Mouse (Mus musculus) gastrocnemius, adult 18-20 months (tissue): ENCODE measurements around the gene Vwa2. TPM values are rescaled to one million over a fixed set of nuclear protein-coding genes. Genes with fewer than 3 reads are reported as not detected.
A peak's percentile ranks its signal among the peaks of the same experiment; 100 is the strongest.

Experiments used
- DNase-seq: peaks from one replicate; pipeline ENCODE4 v3.0.0; 2021; ENCODE audit warnings: low spot score
- long read RNA-seq, 2 experiments: library from polyadenylated mRNA; stranded (forward); transcript quantifications; one replicate each; pipeline ENCODE4 v2.0.0; 2021
- total RNA-seq, 2 experiments: library from RNA; stranded (reverse); gene quantifications; 2 replicates each; pipeline ENCODE4 v1.2.3; 2021

Gene Vwa2
- total RNA-seq: not detected
- long read RNA-seq, experiment 1: 0 reads
- long read RNA-seq, experiment 2: 0 reads

DNA sequence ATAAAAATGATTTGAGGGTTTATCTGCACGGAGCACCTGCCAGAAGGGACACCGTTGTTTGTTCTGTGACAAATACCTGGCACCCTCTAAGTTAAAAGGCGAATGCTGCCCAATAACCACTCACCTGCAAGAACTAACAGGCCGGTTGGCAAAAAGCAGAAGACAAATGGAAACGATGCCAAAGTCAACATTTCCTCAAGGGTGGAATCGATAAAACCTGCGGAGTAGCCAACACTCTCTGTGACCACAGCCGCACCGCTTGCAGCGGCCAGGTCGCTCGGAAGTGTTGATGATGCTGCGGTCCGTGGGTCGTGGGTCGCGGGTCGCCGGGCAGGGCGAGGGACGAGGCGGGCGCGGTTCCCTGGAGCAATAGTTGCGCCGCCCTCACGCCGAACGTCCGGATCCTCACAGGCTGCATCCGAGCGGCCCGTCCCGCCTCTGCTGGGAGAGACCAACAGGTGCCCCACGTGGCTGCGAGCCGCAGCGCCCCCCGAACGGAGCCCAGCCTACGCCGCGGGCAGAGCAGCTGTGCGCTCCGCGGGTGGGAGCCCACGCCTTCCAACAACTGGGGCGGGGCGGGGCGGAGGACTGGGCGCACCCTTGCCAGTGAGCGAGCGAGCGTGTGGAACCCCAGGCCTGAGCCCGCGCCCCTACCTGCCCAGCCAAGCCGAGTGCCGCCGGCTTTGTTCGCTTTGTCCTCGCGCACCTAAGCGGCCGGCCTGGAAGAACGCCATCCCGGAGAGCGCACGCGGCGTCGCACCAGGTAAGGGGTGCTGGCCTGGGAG lies at the start of gene Vwa2:
Gene Vwa2, plus strand, starts transcription at position 434 of the 785 bp plus-strand sequence.
- DNase-seq: no peak

DNA sequence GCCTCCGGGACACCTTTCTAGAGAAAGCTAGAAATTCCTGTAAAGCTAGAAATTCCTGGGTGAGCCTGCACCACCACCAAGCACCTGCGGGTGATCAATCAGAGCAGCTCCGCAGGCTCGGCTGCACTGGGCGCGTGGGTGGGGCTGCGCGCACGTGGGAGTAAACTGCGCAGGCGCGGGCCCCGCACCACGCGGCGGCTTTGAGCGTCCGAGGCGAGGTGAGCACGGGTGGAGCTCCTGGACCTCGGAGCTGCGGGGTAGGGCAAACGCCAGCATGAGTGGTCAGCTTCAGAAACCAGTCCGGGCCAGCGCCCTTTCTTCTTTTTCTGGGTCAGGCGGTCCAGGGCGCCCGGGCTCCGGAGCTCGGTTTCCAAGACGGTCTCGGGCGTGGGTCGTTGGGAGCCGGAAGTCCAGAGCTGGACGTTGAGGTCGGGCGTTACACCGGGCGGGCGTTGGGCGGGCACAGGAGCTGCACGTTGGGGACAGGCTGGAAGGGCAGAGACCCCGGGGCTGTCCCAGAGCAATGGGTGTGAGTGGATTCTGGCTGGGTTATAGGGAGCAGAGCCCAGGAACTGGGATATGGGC lies 47.9 kb upstream of the Vwa2 start, which contains the start of gene Tdrd1:
Gene Tdrd1, plus strand, starts transcription at position 163 of the 585 bp plus-strand sequence.
- no peak for DNase-seq

DNA sequence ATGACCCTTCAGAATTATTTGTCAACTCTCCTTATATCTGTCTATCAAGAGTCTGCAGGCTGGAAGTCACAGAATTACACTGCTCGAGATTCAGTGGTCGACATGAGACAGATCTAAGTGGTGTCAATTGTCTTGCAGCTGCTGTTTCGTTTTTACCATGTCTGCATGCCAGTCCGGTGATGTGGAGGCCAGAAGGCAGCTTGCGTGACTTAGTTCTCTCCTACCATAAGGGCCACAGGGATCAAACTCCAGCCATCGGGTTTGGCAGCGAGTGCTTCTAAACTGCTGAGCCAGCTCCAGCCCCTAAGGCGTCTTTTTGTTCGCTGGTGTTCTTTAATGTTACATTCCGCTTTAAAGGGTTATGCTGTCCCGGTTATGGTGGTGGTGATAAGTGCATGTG lies 45.7 kb upstream of the Vwa2 start:
- no peak for DNase-seq

DNA sequence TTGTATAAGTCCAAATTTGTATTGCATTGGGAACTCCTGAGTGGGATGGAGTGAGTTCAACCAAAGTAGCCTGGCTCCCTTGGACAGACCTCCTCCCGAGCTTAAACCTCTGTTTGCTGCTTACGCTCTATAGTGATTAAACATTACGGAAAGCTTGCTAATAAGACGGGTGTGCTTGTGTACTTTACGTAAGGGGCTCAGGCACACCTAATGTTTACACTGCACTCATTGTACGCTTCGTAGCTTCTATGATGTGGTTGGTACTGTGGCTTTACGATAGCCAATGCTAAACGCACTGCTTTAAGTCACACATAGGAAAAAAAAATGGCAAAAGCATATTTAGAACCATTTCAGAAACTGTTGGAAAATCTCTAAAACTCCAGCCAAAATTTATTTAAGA lies 44.8 kb upstream of the Vwa2 start:
- no peak for DNase-seq

DNA sequence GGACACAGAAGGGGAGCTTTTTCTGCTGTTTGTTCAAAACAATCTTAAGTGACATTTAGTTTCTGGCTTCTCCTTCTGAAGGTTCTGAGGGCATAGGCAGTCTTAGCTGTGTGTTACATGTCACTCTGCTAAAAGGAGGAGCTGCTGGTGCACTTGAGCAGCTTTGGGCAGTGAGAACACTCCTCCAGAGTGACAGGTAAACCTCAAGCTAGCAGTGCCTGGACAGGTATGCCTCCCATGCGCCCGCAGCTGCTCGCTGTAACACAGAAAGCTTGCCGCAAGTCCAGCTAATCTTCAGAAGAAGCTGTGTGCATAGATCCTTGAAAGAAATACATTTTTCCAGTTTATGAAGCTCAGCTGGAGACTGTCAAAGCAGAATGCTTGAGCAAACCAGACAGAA lies 43.9 kb upstream of the Vwa2 start:
- DNase-seq: no peak

DNA sequence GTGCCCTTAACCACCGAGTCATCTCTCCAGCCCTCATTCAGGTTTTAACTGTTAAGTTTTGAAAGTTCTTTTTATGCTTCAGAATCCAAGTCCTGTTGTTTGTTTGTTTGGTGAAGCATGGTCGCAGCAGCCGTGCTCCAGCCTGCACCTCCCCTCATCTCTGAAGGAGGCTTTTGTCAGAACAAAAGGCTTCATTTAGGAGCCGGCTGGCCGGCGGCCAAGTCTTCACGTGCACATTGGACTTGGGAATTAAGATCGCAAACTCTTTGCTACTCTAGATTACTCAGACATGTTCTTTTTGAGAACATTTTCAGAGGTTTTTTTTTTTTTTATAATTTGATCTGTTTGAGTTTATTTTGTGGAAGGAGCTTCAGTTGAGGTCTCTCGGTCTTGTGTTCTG lies 38.7 kb upstream of the Vwa2 start:
- DNase-seq: no peak

DNA sequence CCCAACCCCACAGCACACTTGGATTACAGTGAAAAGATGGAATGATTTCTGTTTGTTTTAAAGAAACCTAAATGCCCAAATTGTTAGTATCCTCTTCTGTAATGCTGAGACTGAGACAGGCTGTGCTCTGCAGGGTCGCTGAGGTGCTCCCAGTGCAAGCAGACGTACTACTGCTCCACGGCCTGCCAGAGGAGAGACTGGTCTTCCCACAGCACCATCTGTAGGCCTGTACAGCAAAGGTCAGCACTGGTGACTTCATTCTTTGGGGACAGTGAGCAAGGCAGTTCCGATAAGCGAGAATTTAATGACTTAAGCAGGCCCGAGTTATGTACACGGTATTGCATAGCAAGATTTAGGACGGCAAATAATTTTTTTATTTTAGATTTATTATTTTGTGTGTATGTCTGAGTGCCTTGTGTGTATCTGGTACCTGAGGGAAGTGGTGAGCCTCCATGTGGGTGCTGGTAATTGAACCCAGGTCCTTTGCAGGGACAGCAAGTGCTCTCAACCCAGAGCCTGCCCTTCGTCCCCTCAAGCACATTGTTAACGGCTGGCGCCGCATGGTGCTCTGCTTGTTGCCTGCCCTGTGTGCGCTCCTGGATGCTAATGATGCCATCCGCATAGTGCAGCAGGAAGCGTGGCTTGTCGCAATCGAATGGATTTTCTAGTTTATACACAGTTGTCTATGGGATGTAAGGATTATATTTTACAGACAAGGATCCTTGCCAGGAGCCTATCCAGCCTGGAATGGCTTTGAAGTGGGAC lies 34.9 kb upstream of the Vwa2 start:
- peak; percentile 32 for DNase-seq

DNA sequence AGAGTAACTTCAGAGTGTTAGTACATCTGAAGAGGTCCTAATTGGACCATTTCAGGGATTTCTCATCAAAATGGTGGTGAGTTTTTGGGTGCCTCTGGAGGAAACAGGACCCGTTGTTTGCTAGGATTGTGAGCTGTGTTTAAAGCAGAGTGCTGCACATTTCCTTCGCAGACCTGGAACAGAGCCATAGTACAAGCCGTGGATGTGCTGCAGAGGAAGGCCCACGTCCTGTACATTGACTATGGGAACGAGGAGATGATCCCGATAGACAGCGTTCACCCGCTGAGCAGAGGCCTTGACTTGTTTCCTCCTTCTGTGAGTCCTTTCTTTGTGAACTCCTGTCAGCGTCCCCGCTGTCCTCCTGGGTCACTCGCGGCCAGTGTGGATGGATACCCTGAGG lies 31.1 kb upstream of the Vwa2 start:
- no peak for DNase-seq

DNA sequence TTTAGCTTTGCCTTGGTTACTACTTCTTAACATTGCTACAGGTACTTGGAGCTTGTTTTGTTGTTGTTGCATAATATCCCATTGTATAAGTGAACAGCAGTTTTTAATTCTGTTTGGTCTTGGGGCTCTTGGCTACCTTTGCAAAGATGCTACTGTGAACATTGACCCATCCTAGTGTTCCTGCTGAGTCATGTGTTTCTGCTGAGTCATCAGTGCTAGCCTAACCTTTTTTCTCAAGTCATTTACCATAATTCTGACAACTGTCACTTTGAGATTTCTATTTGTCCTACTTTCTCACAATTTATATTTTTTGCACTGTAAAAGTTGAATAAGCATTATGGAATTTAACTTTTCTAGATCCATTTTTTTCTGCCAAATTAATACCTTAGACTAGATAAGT lies 21.5 kb upstream of the Vwa2 start:
- DNase-seq: no peak

DNA sequence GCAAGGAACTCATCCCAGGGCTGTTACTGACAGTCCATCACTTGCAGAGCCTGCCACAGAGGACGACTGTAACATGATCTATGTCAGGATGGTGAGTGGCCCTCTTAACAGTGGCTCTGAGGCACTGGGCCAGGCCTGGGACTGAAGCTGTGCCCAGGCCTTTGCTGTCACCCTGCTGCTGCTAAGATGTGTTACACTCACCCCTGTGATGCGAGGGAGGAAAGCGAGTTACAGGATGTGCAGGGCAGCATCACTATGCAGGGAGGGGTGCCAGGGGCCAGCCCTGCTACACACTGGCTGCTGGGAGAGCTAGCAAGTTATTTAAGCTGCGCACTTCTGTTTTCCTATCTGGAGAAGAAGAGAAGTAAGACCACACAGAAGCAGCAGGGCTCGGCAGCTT lies 17.6 kb upstream of the Vwa2 start:
- no peak for DNase-seq

DNA sequence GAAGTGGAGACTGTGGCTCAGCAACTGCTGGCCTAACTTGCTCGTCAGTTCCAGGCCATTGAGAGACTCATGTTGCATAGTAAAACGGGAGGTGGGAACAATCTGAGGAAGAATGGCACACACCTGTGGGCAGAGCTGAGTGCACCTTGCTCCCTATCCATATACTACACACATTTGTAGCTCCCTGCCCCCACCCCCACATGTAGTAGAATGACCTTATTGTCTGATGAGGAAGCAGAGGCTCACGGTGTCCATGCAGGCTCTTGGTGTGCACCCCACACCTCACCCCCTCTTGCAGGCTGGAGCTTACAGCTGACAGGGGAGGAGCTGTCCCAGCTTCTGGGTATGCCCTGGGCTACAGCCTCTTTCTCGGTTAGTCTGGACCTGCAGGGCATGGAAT lies 6.3 kb upstream of the Vwa2 start:
- no peak for DNase-seq

DNA sequence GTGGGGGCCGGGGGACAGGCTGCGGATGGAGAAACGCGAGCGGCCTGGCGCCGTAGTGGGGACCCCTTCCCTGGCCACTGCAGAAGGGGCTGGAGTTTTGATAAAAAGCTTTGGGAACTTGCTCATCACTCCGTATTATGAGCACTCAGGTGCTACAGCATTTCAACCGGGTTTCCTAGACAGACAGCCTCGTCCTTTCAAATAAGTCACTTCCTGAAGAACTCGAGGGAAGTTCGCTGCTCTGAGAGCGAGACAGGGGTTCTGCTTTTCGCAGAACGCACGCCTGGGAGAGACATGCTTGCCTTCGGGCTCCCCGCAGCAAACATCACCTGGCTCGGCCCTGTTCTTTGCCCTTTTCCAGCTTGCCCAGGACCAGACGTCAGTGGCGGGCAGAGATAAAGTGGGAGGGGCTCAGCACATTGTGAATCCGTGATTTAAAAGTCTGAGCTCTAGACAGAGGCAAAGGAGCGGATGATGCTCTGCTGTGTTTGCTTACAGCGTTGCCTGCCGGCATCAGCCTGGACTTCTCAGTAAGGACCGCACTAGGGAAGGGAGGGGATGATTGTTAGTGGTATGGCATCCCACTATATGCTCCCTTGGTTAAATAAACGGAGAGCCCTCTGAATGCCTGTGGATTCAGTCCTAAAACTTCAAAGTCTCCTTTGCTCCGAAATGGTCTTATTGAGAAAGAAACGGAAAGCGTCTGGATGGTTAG lies 709 bp downstream of the Vwa2 start:
- no peak for DNase-seq

DNA sequence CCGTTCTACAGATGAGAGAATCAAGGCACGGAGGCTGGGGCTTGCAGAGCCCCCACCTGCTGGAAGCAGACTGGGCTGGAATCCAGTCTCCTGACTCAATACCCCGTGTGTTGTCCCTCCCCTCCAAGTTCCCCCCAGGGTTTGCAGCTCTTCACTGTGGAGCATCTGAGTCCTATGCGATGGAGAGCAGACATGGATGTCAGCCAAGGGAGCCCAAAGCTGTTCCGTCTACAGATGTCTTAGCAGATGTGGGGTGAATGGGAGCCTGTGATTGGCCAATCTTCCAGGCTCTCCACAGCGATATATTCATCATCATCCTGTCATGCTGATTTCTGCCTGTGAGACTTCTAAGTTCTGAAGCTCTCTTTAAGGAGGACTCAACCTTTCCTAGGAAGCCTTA lies 3.3 kb downstream of the Vwa2 start:
- DNase-seq: no peak

DNA sequence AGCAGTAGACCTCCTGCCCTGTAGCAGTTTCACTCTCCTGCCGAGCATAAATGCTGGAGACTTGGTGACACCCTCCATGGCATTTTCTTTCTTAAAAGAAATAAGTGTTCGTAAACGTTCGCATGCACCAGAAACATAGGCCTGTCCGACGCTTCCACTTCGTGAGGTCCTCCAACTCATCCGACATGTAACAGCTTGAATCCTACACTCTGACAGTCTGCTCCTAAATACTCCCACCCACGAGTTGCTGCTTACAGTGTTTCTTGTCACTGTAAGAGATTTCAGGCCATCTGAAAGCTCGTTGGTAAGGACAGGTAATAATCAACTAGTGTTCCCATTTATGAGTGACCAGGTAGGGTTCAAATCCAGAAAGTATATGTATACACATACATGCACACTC lies 13.8 kb downstream of the Vwa2 start:
- DNase-seq: no peak

DNA sequence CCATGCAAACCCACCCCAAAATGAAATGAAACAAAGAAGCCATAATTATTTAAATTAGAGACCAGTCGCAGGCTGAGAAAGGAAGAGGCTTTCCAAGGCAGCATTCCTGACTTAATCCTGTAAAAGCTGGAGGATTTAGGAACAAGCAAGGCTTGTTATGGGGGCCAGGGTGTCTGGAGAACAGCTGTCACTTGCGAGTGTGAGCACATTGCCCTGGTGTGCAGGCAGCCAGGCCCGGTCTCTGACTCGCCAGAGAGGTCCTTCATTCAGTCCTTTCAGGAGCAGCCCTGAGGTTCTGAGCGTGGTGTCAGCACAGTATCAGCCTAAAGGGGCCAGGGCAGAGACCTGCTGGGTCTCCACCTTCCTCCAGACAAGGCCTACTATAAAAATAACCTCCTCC lies 14.6 kb downstream of the Vwa2 start:
- no peak for DNase-seq

DNA sequence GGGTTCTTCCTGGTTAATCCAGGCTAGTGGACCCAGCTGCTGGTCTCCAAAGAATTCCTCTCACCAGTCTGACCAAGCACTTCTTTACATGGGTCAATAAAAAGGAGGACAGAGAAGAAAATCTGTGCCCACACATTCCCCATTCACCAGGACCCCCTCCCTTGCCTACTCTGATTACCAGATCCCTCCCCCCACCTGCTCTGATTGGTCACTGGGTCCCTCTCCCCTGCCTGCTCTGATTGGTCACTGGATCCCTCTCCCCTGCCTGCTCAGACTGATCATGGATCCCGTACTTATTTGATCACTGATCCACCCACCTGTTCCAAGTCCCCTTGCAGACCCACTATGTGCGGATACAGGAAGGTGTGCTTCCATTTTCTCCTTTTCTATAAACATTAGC lies 17.4 kb downstream of the Vwa2 start:
- no peak for DNase-seq

DNA sequence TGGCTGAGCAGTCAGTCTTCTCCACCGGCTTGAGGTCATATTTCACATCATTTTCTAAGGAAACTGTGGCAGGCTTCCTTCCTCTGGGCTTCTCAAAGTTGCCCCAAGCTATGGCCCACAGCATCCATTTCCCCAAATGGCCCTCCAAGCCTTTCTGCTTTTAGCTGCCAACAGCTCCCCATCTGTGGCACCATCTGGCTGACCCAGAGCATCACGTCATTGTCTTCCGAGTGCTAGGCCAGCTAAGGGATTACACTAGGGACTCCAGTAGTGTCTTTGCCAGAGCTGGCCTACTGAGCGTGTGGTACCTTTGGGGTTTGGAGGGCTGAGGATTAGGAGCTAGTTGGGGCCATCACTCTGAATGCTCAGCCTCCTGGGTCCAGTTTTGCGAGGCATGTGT lies 18.5 kb downstream of the Vwa2 start:
- no peak for DNase-seq

DNA sequence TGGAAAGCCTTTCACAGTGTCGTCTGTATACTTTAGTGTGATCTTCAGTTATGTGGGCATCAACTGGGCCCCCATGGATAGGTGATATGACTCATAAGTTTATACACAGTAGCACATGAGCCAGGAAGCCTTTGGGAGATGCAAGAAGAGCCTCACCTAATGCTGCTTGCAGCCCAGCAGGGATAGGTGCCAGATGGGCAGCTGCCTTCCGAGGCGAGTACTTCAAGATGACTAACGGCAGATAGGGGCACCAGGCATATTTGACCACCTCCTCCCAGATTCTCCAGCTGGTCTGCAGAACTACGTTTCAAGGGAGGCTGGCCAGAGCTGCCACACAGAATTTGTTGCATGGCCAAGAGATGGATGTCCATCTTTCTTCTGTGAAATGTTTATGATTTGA lies 19.3 kb downstream of the Vwa2 start:
- no peak for DNase-seq

DNA sequence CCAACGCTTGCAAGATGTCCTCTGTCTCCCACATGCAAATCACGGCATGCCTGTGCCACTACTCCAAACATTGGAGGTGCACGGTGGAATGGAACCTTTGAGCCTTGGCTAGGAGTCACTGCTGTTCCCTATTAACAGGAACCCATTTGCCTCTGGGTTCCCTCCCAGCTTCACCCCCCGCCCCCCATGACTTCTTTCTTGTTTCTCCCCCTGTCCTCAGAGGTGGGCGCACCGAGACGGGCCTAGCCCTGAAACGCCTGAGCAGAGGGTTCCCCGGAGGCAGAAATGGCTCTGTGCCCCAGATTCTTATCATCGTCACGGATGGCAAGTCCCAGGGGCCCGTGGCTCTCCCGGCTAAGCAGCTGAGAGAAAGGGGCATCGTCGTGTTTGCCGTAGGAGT lies 23.6 kb downstream of the Vwa2 start:
- no peak for DNase-seq

DNA sequence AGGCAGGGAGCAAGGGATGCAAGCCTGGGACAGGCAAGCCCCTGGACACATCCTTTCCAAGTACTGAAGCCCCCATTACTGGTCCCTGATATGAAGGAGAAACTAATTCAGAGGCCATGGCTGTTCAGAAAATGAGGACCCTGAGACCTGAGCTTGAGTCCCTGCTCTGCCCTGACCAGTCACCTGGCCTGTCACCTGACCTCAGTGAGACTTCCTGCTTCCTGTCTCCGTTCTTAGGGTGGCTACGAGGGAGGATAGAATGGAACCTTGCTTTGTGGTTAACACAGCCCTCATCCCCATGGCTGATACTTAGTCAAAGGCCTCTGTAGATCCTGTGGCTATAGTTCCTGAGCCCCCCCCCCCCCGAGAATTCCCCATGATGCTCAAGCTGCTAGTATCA lies 30.0 kb downstream of the Vwa2 start:
- DNase-seq: no peak

DNA sequence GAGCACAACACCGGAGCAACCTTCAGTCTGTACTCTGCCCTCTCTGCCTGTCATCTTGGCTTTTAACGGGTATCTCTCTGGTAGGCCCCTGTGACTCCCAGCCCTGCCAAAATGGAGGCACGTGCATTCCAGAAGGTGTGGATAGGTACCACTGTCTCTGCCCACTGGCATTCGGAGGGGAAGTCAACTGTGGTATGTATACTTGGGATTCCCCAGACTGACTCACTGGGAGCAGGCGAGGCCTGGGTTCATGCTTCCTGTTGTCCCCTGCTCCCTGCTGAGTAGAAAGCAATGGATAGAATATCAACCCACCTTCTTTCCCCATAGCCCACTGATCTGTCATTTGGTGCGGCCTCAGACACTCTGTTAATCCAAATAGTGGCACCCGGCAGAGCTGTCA lies 31.3 kb downstream of the Vwa2 start:
- no peak for DNase-seq

DNA sequence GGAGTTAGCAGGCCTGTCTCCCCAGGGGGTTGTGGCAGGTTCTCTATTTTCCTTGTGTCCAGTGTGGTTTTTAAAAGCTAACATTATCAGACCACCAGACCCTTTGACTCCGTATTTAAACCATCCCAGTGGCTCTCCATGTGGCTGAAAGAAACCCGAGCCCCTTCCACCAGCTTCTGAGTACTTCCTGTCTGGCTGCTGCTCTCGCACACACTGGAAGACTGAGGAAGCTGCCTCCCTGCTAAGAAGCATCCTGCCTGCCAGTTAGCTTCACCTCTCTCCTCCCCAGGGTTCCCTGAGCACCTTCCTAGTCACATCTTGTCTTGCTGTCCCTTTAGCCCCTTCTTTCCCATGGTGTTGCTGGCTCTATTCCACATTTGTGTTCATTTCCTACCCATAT lies 33.8 kb downstream of the Vwa2 start:
- DNase-seq: no peak
